Mouse (Mus musculus) cerebellum, adult 2 months (tissue): ENCODE results near the gene Ccdc162.

Source experiments
- CTCF ChIP-seq: fragments of 200-500 bp; IDR thresholded peaks from 2 replicates; pipeline ENCODE4 v1.5.1; 2011; ENCODE audit warnings: low read depth, mild to moderate bottlenecking, control low read depth, low read length, moderate library complexity, borderline replicate concordance; ENCODE audit not compliant: insufficient read depth
- POLR2A ChIP-seq: fragments of 200-500 bp; IDR thresholded peaks from 2 replicates; pipeline ENCODE4 v1.6.1; 2011; ENCODE audit warnings: low read length, control low read depth, borderline replicate concordance; ENCODE audit not compliant: insufficient read depth

DNA sequence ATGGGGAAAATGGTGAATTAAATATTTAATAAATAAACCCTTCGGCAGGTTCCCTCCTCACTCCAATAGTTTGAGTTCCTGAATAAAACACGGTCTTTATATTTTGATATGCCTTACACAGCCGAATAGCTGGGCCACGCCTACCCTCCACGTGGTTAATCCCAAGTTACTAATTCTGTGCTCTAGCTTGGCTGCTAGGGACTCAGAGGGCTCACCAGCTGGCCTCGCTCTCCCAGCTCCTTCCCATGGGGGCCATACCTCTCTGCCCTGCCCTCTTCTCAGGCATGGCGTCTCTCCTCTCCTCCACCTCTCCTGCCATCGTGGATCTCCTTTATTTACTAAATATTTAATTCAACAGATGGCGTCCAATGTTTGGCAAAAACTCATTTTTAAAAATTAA is 9.8 kb upstream of the Ccdc162 start:
- TF ChIP-seq CTCF (no peak), POLR2A (no peak)
